Mouse (Mus musculus) c-Kit-positive CD71-negative TER-119-negative erythroid progenitor cells, embryonic 14.5 days (primary cell): ENCODE measurements at regions not wholly inside any gene's neighbourhood (a gene's known extent, or its start where the extent isn't known, plus 50 kb on each side); places are given as distances from the start of the nearest gene placed in this dataset.
A peak's percentile ranks its signal among the peaks of the same experiment; 100 is the strongest.

Source experiments
- DNase-seq: peaks from one replicate; pipeline ENCODE4 v3.0.0-alpha.2; 2013; ENCODE audit warnings: low read depth

- peak; percentile 50 for DNase-seq
These were observed 62.7 kb downstream of the Bmp2 start for GRCm38 (mm10) chr2:133614672-133615071.

GRCm38 (mm10) chr2:133615299-133615698 lies 63.3 kb downstream of the Bmp2 start:
- DNase-seq, result no peak

- DNase-seq, result no peak
These were observed 65.4 kb downstream of the Bmp2 start for GRCm38 (mm10) chr2:133617317-133617835.

- DNase-seq, result no peak
These were observed 70.6 kb downstream of the Bmp2 start for GRCm38 (mm10) chr2:133622523-133622922.

- no peak for DNase-seq
These were observed 73.6 kb downstream of the Bmp2 start for GRCm38 (mm10) chr2:133625542-133625941.

GRCm38 (mm10) chr2:133628874-133629273 lies 76.9 kb downstream of the Bmp2 start:
- no peak for DNase-seq

GRCm38 (mm10) chr2:133635434-133635833 lies 83.5 kb downstream of the Bmp2 start:
- DNase-seq, result no peak

- DNase-seq, result no peak
These were observed 98.0 kb downstream of the Bmp2 start for GRCm38 (mm10) chr2:133649874-133650481.

DNA sequence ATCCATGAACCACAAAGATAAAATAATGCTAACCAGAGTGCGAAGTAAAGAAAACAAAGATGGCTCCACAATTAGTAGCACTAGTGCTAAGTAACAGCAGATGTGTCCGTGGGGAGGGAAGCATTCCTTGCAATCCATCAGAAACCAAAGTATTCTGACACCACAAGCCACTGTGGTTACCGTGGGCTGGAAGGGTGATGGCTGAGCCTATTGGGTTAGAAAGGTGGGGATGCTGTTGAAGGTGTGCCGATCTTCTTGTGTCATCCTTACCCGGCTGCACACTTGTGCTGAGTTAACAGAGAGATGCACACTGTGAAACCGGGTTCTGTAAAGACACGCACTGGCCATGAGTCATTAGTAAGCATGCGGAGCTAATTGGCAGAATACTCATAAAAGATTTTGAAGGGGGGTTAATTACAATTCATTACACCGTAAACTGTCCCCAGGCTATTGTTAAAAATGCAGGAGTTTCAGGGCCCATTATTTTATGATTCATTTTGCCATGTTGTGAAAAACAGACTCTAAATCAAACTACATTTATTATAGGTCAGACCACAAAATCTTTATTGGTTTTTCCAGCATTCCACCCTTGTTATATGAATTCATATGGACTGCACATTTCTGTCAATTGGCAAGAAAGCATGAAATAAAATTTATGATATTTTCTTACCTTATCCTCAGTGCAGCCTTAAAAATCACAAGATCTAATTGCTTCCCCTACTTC lies 114.5 kb downstream of the Bmp2 start:
- DNase-seq, result no peak

DNA sequence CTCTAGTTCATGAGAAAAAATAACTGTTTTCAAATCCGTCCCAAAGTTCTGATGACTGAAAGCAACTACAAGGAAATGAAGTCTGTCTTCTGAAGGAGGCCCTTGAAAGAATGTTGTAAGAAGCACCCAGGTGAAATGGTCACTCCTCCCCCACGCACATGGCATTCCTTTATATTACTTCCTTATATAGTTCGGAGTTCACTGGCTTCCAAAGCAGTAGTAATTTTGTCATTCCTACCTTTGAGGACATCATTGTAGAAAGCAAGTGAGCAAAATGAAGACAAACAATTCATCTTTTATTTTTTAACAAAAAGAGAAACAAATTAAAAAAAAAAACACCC lies 115.1 kb downstream of the Bmp2 start:
- no peak for DNase-seq

DNA sequence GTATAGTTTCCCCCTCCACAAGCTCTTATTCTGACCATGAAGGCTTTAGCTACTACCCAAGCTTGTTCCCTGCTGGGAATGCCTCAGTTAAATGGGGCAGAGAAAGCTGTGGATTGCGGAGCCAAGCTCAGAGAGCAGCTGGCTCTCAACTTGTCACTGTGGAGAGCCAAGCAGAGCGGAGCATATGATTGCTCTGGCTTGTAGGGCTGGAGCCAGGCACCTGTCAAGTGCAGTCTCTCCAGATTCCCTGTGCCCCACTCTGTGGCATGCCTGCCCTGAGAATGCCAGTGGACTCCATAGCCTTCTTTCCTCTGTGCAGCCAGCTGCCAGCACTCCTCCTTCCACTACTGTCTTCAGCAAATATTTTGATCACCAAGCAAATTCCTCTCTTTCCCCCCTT lies 117.9 kb downstream of the Bmp2 start:
- no peak for DNase-seq

DNA sequence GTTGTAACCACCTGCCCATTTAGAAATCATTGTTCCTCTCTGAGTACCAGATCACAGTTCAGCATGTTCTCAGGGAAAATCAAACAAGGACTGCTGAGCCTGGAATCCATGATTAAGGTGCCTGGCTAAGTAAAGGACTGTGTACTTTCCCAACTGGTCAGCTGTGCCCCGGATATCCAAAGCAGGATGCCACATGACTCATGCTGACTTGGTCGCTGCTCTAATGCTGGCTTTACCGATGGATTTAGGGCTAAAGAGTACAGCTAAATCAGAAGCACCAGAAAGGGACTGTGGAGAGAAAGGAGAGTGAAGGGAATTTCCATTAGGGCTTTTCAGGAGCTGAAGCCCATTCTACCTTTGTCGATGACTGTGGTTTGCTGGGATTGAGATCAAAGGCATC lies 119.6 kb downstream of the Bmp2 start:
- DNase-seq, result no peak

DNA sequence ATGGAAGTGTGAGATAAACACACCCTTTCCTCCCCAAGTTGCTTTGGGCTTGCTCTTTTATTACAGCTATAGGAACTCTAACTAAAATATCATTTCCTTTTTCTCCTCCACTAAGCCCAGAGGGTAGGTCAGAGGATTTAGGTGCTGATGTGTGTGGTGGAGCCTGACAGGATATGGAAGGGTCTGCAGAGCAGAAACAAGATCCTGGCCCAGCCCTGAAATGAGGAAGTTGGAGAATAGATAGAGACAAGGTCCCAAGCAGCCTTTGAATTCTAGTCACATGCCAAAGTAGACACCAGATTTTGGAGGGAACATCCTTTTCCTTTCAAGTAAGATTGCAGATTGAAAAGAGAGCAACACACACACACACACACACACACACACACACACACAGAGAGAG lies 132.4 kb downstream of the Bmp2 start:
- DNase-seq, result no peak

DNA sequence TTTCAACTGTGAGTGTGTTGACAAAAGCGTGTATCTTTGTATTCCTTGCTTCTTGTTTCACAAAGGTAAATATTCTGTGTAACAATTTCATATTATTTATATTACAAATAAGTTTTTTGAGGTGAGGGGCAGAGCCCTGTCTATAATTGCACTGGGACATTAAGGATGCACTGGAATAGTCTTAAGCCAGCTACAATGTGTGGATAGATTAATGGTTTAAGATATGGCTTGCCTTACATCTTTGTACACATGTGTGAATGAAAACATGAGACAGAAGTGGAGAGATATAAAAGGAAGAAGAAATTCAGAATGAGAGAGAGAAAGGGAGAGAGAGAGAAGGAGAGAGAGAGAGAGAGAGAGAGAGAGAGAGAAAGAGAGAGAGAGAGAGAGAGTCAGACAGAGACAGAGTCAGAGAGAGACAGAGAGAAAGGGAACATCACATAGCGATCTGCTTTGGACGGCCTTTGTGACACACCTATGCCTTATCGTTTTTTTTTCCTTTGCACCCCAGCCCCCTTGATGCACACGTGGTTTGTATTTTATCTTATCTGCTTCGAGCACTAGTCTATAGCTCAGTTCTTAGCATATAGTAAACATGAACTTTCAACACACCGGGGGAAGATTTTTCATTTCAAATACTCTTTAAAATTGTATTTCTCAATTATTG lies 136.3 kb downstream of the Bmp2 start:
- no peak for DNase-seq

DNA sequence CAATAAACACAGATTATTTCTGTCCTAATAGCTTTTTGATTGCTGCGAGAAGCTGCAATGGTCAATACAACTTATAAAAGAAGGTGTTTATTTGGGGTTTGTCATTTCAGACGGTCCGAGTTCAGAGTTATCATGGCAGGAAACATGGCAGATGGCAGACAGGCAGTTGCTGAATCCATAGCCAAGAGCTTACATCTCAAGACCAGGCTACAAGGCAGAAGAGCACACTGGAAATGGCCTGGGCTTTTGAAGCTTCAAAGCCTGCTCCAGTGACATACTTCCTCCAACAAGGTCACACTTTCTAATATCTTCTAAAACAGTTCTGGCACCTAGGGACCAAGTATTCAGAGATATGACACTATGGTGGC lies 136.8 kb downstream of the Bmp2 start:
- DNase-seq, result no peak

DNA sequence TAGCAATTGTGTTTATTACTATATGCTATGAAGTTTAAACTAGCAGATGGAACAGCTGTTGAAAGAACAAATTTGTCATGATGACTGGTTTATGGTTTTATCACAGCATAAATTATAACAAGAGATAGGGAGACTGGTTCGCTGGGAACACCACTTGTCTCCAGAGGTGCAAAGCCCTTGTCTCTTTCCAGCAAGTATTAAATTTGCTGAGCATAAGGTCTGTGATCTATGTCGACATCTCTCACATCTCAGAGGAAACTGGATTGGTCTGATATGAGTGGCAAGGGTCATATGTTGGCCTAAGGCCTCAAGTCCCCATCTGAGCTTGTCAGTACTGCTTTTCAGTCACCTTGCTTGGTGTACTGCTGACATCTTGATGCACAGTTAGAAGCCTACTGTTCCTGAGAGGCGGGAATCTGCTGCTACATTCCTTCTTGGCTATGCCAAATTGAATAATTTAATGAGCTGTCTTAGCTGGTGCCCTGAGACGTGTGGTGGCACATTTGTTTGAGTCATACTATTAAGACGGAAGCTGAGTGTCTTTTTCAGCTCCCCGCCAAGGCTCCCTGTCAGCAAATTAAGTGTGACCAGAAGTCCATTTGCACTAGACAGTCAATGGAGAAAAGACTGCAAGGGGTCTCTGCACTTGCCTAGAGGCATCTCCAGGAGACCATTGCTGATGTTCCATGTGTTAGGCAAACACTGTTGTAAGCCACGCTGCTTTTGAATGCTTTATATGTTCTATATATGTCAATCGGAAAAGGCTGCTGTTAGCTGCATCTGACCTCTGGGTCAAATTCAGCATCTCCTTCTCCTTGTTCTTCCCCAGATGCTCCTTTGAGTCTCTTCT lies 157.0 kb downstream of the Bmp2 start:
- DNase-seq, result no peak

- no peak for DNase-seq
These were observed 164.3 kb downstream of the Bmp2 start for GRCm38 (mm10) chr2:133716243-133716642.

DNA sequence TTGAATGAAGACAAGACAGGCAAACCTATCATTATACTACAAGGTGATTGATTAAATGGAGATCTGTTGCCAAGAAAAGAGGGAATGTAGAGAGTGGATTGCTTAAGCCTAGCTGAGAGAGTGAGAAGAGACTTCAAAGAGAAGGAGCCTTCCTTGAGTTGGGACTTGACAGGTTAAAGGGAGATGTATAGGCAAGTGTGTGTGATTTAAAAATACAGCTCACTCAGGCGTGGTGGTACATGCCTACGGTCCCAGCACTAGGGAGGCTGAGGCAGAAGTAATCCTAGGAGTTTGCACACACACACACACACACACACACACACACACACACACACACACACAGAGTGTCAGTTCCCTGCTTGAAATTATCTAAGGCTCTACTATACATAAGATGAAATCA lies 165.1 kb downstream of the Bmp2 start:
- DNase-seq, result no peak

- no peak for DNase-seq
These were observed 172.4 kb downstream of the Bmp2 start for GRCm38 (mm10) chr2:133724310-133724709.

GRCm38 (mm10) chr2:133724757-133725156 lies 172.8 kb downstream of the Bmp2 start:
- DNase-seq, result no peak

DNA sequence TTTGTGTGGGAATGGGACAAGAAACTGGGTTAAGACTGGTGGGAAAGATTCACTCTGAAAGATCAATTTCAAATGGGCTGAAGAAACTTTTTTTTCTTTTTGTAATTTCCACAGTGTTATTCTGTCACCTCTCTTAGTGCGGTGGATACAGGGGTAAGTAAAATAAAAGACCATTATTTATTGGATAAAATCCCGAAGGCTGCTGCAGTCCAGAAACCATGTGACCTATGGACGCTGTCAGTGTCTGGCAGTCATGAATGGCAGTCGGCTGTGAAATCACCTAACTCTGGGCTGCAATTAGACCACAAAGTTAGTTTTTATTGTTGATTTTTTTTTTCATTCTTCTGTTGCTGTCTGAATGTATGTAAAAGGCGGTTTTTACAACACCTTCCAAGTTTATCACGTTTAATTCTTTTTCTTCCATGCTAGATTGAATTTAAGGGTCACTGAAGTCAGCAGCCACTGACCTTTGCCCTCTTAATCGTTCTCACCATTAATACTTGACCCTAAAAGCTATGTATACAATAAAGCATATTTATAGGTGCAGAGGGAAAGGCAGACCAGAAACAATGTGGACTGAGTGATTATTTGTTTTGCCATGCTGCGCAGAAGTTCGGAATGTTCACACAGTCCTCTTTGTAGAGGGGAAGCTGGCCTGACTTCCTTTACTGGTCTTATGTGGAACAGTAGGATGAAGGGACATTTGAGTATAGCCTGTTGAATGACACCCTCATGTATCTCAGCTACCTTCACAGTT lies 182.7 kb downstream of the Bmp2 start:
- DNase-seq, result no peak
